ENCODE assay signal across 8 mouse cellular contexts in genomic region chr5:64075506-64075905, GRCm38 (mm10). TPM values are rescaled to one million over a fixed set of nuclear protein-coding genes. Genes with fewer than 3 reads are reported as not detected.
A peak's percentile ranks its signal among the peaks of the same experiment; 100 is the strongest.
DNase-seq lines count a peak whose midpoint lies in the region; ATAC-seq and TF ChIP-seq lines count a peak whose summit lies in the region.
"Had no signal": no experiment of that assay in that cellular context is flagged by ENCODE, and none has a peak within 500 bp of the region (broad histone marks: within the 10 kb centered on the region; RNA-seq: fewer than 3 reads in every experiment).

No protein-coding gene starts in this region.

- H3K9me3 ChIP-seq in kidney, embryonic 15.5 days (replicated peaks), result no peaks in the 10 kb centered on the region
- H3K9me3 ChIP-seq in ES-Bruce4 (replicated peaks; ENCODE audit: control insufficient read depth, insufficient read depth, low read length, poor library complexity, severe bottlenecking), result no peaks in the 10 kb centered on the region
- no peaks in the 10 kb centered on the region for H3K9me3 ChIP-seq in intestine, embryonic 15.5 days
- H3K9me3 ChIP-seq: limb, embryonic 15.5 days had no signal

- TF ChIP-seq EP300 in ES-Bruce4 (IDR thresholded peaks at IDR 0.05; ENCODE audit: insufficient read depth, low read depth, low read length), result no peak

- H3K4me1 ChIP-seq in kidney, adult 2 months (ENCODE audit: control insufficient read depth, insufficient read depth, low read length), result no peaks in the 10 kb centered on the region
- 0 out of 2 replicates have a peak, but pooled peaks cover 7% of the 10 kb centered on the region for H3K4me1 ChIP-seq in kidney, embryonic 15.5 days
- H3K4me1 ChIP-seq in ES-Bruce4 (ENCODE audit: control insufficient read depth, insufficient read depth, low read length), result no peaks in the 10 kb centered on the region
- H3K4me1 ChIP-seq in intestine, embryonic 15.5 days (replicated peaks), result 0 out of 2 replicates have a peak, but pooled peaks cover 3% of the 10 kb centered on the region

- no peaks in the 10 kb centered on the region for H3K36me3 ChIP-seq in kidney, adult 2 months (ENCODE audit: control insufficient read depth, insufficient read depth, low read length)
- H3K36me3 ChIP-seq in kidney, embryonic 15.5 days, result no peaks in the 10 kb centered on the region
- no peaks in the 10 kb centered on the region for H3K36me3 ChIP-seq in ES-Bruce4 (ENCODE audit: control insufficient read depth, insufficient read depth, low read length, poor library complexity, severe bottlenecking)
- H3K36me3 ChIP-seq in intestine, embryonic 15.5 days, result no peaks in the 10 kb centered on the region
- H3K36me3 ChIP-seq: limb, embryonic 15.5 days had no signal

- no peak for ATAC-seq in kidney, embryonic 15.5 days (replicated peaks; ENCODE audit: low FRiP score)
- ATAC-seq in erythroid progenitor cell, adult 5-6 weeks (replicated peaks; ENCODE audit: low FRiP score, poor library complexity, severe bottlenecking), result no peak
- no peak for ATAC-seq in intestine, embryonic 15.5 days

- no peak overlapping the region for H3K9ac ChIP-seq in kidney, embryonic 15.5 days
- no peak overlapping the region for H3K9ac ChIP-seq in ES-Bruce4 (ENCODE audit: low read depth, poor library complexity, severe bottlenecking)
- H3K9ac ChIP-seq in intestine, embryonic 15.5 days, result no peak overlapping the region
- H3K9ac ChIP-seq: limb, embryonic 15.5 days had no signal

- TF ChIP-seq POLR2A in kidney, adult 2 months (IDR thresholded peaks at IDR 0.05; ENCODE audit: low read depth, low read length), result no peak
- no peak for TF ChIP-seq POLR2A in ES-Bruce4 (IDR thresholded peaks at IDR 0.05; ENCODE audit: insufficient read depth, low read length)

- TF ChIP-seq CTCF in kidney, adult 2 months (conservative IDR thresholded peaks at IDR 0.05; ENCODE audit: insufficient read depth, insufficient read length, low read depth, low read length), result no peak
- TF ChIP-seq CTCF in ES-Bruce4 (IDR thresholded peaks at IDR 0.05; ENCODE audit: low read depth, low read length), result peak; percentile 2

- no peak overlapping the region for H3K4me2 ChIP-seq in kidney, embryonic 15.5 days
- H3K4me2 ChIP-seq in intestine, embryonic 15.5 days (replicated peaks), result no peak overlapping the region
- H3K4me2 ChIP-seq: limb, embryonic 15.5 days had no signal

- WGBS in kidney, adult 2 months, result 28% methylated on average over 3 of the region's 3 CpGs
- WGBS in kidney, embryonic 15.5 days, result 36% methylated on average over 3 of the region's 3 CpGs
- WGBS in intestine, embryonic 15.5 days, result 47% methylated on average over 3 of the region's 3 CpGs

- no peaks in the 10 kb centered on the region for H3K27me3 ChIP-seq in kidney, adult 2 months (replicated peaks; ENCODE audit: control insufficient read depth, insufficient read depth, low read length)
- H3K27me3 ChIP-seq in kidney, embryonic 15.5 days, result no peaks in the 10 kb centered on the region
- no peaks in the 10 kb centered on the region for H3K27me3 ChIP-seq in ES-Bruce4 (ENCODE audit: control insufficient read depth, insufficient read depth, low read length, poor library complexity, severe bottlenecking)
- no peaks in the 10 kb centered on the region for H3K27me3 ChIP-seq in intestine, embryonic 15.5 days (replicated peaks)
- H3K27me3 ChIP-seq: limb, embryonic 15.5 days had no signal

- H3K4me3 ChIP-seq in kidney, adult 2 months (ENCODE audit: insufficient read depth, low read depth, low read length), result no peak overlapping the region
- no peak overlapping the region for H3K4me3 ChIP-seq in kidney, embryonic 15.5 days (replicated peaks)
- no peak overlapping the region for H3K4me3 ChIP-seq in ES-Bruce4 (ENCODE audit: low read depth, low read length)
- no peak overlapping the region for H3K4me3 ChIP-seq in intestine, embryonic 15.5 days (replicated peaks)
- H3K4me3 ChIP-seq: limb, embryonic 15.5 days had no signal

- peak; percentile 52 for DNase-seq in kidney, adult 2 months
- DNase-seq in A20 (ENCODE audit: low read depth, low spot score), result peak; percentile 57
- DNase-seq in kidney, postnatal 36 days, result peak; percentile 29 to 74

- no peak overlapping the region for H3K27ac ChIP-seq in kidney, adult 2 months (ENCODE audit: insufficient read depth, low read depth, low read length)
- no peak overlapping the region for H3K27ac ChIP-seq in kidney, embryonic 15.5 days
- no peak overlapping the region for H3K27ac ChIP-seq in ES-Bruce4 (ENCODE audit: insufficient read depth, low read length)
- H3K27ac ChIP-seq in intestine, embryonic 15.5 days, result no peak overlapping the region
- H3K27ac ChIP-seq: limb, embryonic 15.5 days had no signal

RNA-seq across cellular contexts. Expression of gene Pgm2, which starts 17.2 kb away (rescaled TPM):
- 7.6 TPM in 2 replicates for polyA plus RNA-seq in kidney, adult 2 months (2012; rRNA removed)
- 38.1 and 39.0 TPM in 2 replicates for polyA plus RNA-seq in kidney, embryonic 15.5 days (2015; fragmentation: Nextera tagmentation; extraction: Ambion mirVana)
- 40.9 and 45.7 TPM in 2 replicates for polyA plus RNA-seq in ES-Bruce4 (2011; ENCODE audit: insufficient read depth, insufficient read length, low read depth, missing spikeins)
- 3.6 and 13.4 TPM in 2 replicates for total RNA-seq in erythroid progenitor cell, adult 5-6 weeks (2015; ENCODE audit: low replicate concordance)
- 12.3 and 23.6 TPM in 2 replicates for total RNA-seq in erythroid progenitor cell, adult 5-6 weeks (2017; ENCODE audit: low replicate concordance)
- polyA plus RNA-seq in intestine, embryonic 15.5 days (2015; fragmentation: Nextera tagmentation; extraction: Ambion mirVana), result 35.4 and 39.7 TPM in 2 replicates
